Mouse (Mus musculus) spleen, postnatal 4 days (tissue): ENCODE results near the gene Fcgr3.

Experiments
- DNase-seq, 2 experiments: peaks; one replicate each; pipeline ENCODE4 v3.0.0; 2022; ENCODE audit warnings: low spot score in 2 of 2

Gene Fcgr3

DNA sequence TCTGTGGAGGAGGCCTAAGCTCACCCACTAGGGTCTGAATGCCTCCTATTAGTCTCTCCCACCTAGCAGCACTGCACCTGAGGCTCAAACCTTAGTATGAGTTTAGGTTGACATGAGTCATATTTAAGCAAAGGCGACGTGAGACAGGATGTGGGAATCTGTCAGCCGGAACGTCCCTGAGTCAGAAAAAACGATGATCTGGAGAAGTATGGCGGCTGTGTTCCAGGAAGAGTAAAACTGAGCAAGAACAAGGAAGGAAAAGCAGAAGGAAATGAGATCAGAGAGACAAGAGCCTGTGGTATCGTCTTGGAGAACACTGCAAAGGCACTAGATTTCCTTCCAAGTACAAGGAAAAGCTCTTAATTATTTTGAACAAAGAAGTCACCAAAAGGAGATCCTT, 14.0 kb downstream of the Fcgr3 start:
- no peak for DNase-seq

DNA sequence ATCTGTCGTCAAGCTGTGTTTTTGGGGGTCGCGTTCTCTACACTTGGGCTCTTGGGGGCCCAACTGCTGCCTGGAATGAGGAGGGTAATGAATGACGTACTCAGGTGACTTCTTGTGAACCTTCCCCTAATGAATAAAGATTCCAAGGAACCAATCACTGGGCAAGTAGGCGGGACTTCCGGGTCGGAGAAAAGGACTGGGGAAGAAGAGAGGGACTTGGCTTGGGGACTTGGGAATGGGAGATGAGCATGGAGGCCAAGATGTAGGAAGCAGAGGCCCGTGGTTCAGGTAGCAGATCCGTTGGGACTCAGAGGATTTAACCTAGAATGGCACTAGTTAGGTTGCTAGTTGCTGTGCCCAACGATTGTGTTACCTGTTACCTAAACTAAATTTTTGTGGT, 15.5 kb downstream of the Fcgr3 start:
- DNase-seq = no peak

DNA sequence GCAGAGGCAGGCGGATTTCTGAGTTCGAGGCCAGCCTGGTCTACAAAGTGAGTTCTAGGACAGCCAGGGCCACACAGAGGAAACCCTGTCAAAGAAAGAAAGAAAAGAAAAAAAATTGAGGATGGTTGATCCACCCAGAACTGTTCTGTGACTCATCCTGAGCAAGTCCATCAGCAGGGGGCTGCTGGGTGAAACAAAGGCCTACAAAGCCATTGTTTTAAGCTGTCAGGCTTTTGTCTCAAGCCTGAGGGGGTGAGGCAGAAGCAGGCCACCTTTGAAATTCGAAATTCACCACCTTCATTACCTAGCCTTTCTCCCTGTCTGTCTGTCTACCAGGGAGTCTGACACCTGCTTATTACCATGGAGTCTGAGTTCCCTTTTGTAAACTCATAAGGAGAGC, 18.2 kb downstream of the Fcgr3 start:
- no peak for DNase-seq

DNA sequence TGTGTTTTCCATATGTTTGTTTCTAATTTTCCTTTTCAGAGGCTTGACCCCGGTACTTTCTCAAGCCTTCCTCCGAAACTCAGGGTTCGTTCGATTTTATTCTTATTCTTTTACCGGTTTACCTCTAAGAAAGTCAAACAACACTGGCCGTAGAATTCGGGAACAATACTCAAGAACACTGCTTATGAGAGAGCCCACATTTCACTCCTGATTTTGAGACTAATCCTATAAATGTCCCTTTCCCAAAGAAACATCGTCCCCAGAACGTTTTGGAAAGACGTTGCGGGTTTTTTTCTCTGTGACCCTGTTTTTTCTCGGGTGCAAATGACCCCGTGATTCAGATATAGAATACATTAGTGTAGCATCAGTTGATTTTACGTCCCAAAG, 19.7 kb downstream of the Fcgr3 start:
- DNase-seq = no peak

DNA sequence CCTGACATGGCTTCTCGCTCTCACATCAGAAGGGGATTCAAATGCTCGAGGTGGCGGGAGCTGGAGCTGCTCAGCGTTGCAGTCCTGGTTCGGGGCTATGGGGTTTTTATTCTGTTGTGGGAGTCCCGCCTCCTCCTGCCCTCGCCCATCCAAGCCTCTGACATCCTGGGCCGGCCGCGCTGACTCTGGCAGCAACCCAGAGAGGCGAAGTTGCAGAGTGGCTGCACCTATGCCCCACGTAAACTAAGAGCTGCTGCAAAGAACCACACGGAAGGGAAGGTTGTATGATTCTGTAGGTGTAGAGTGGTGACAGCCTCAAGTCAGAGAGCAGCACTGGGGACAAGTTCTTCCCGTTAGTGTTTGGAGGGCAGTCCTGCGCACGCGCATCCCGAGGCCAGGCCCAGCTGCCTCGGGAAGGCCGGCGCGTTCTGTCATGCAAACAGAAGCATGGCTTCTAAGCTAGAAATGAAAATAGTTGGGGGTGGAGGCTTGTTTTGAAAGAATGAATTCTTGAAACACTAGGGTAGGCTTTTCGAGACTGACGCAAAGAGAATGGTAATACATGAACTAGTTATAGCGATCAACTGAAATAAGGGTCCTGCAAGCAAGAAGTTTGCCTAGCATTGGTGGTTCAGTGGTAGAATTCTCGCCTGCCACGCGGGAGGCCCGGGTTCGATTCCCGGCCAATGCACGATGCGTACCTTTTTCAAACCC, 20.2 kb downstream of the Fcgr3 start:
- peak; percentile 84 to 91 for DNase-seq

DNA sequence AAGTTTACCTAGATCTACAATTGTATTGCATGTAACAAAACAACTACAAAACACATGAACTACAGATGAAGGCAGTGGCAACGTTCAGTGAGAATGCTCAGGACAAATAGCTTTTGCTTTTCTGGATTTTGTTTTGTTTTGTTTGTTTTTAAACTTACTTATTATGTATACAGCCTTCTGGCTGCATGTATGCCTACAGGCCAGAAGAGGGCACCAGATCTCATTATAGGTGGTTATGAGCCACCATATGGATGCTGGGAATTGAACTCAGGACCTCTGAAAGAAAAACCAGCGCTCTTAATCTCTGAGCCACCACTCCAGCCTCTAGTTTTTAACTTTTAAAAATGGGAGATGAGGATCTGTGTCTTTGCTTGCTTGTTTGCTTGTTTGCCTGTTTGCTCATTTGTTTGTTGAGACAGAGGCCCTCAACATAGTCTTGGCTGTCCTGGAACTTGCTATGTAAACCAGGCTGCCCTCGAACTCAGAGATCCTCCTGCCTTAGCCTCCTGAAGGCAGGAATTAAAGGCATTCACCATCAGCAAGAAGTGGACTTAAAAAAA, 21.1 kb downstream of the Fcgr3 start:
- no peak for DNase-seq

DNA sequence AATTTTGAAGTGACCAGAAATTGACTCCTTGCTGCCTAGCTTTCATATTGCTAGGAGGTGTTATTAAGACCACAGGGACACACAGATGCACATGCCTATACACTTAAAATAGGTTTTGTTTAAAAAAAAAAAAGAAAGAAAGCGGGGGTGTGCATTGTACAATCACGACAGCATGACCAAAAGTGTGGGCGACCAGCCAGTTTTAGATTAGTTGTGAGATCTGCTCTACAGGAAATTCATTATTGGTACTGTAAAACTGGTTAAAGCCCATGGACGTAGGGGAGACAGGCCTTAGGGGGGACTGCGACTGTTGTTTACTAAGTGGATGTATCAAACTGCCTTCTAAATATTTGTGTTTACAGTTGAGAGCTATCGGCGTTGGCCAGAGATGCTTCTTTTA, 24.9 kb downstream of the Fcgr3 start:
- no peak for DNase-seq

DNA sequence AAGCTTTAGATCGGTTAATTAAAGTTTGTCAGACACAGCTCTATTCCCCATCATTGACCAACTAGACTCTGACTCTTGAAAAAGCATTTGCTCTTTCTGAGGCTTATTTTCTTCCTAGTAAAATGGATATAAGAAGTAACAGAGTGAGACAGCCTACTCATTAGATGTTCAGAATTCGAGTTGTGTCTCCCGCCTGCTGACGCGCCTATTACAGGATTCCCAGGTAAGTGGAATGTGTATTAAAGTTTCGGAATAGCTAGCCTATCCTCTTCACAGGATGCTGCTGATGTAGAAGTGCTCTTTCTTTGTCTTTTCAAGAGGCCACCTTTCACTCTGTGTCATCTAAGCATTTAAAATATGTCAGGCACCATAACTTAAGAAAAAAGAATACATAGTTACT, 25.6 kb downstream of the Fcgr3 start:
- DNase-seq = no peak

DNA sequence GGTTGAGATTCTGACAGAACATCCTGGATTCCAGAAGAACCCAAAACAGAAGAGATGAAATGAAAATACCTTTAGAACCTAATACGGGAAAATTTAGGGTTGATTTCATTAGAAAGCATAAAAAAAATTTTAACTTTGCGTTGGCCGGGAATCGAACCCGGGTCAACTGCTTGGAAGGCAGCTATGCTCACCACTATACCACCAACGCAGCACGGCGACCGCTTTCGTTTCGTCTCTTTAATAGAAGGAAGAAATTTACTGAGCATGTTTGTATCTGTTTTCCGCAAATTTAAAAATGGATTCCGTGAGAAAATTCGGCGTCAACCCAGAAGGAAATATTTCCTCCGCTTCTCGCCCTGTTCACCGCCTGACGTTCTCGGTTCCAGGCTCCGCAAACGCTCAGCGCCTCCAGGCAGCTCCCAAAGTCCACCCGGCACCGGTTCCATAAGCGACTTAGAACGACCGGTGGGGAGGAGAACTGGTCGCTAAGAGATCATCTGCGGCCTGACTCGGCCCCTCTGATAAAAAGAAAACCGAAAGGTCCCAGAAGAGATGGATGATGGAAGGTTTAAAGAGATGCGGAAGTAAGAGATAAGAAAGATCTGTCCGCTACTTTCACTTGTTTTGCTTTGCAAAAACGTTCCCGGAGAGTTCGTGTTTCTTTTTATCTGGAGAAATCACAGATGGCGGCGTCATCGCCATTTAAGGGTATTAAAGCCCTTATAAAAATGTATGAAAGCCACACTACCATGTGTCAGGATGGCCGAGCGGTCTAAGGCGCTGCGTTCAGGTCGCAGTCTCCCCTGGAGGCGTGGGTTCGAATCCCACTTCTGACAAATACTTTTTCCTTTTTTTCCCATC, 26.6 kb downstream of the Fcgr3 start:
- DNase-seq = peak; percentile 85 to 93

DNA sequence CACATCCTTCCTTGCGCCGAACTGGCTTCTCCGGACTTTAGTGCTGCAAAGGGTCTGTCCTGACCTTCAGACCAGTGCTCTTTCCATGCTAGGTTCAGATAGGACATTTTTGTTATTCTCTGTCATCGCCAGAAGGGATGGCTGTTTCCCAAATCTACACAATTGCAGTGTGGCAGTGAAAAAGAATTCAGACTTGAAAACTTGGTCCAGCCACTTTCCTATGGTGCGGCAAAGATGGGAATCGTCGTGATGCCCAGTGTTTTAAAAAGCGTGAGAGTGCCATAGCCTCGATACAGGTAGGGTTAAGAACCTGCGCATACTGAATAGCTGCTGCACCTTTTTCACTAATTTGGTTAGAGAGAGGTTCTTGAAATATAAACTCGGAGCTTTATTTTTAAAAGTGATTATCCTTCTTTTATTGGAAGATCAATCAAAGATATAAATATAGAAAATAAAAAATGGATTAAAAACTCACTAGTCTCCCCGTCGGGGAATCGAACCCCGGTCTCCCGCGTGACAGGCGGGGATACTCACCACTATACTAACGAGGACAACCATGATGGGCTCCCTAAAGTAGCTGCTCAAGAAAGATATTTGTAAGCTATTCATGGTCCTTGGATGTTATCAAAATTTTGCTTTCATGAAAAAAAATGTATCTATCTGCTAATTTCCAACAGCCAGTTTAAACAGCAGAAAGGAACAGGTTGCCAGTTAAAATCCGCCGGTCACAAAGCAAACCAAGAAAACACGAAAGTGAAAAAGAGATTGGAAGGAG, 28.0 kb downstream of the Fcgr3 start:
- peak; percentile 78 to 89 for DNase-seq

DNA sequence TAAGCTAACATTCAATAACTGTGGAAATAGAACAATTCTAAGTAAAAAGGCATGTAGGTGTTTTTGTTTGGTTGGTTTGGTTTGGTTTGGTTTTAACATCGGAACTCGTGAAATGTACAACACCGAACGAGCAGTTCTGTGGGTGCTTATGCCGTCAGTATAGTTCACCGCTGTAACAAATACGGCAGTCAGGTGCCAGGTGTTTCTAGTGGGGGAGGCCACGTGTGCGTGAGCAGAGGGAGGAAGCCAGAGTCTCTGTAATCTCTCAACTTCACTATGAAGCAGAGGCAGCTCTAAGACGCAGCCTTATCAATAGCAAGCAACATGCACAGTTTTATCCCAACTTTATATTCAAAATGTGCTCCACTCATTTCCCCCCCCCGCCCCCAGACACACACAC, 29.1 kb downstream of the Fcgr3 start:
- DNase-seq = no peak

DNA sequence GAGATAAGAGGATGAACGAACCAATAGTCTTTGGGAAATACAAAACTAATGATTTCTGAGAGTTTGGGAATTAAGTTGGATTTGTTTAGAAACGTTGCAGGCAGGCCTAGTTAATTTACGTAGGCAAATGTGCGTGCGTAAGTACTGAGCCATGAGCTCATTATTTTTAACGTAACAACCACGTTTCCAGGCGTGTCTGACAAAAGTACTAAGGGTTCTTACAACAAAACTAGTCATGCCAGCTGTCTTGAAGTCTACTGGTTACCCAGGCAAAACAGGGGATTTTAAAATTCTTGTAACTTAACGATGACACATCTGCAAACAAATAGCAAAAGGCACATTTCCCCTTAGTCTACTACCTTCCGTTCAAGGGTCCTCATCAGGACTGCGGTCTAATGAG, 30.5 kb downstream of the Fcgr3 start:
- no peak for DNase-seq

DNA sequence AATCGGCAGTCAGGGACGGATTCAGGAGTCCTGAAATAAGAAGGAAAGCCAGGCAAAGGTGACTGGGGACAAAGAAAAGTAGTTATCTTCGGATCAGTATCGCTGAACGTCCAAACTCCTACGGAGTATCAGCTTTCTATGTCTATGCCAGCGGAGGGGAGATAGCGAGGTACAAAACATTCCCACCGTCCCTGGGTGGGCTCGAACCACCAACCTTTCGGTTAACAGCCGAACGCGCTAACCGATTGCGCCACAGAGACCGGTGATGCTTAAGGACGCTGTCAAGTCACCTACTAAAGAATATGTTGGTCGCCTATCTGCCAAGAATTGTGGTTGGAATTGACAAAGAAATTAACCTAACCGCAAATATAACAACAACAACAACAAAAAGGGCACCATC, 31.0 kb downstream of the Fcgr3 start:
- DNase-seq = peak; percentile 83 to 92

DNA sequence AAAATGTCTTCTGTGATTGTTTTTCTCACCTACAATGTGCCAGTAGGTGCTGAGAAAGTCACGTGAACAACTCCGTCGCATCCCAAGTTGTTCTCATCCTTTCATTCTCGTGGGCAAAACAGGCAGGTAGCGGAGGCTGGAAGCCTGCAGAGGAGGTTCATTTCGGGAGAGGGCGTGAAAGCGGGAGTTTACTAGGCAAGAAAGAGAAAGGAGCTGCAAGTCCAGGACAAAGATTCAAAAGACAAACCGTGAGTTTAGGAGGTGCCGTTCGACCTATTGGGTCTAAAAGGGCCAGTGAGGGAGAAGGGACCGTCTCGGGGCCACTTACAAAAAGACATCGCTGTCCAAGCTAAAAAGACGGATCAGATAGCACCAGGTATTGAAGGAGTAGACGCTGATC, 31.5 kb downstream of the Fcgr3 start:
- DNase-seq = no peak

DNA sequence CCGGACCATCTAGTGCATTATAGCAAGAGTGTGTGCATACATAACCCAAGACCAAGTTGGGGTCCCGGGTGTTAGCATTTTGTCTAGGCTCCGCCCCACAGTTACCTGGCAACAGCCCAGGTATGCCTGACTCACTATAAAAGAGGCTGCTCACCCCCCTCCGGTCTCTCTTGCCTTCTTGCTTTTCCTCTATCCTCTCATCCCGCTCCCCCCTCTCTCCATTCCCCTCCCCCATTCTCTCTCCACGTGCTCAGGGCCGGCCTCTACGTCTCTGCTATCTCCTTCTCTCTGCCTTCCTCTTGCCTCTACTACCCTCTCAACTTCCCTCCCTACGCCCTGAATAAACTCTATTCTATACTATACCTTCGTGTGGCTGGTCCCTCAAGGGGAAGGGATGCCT, 32.0 kb downstream of the Fcgr3 start:
- no peak for DNase-seq

DNA sequence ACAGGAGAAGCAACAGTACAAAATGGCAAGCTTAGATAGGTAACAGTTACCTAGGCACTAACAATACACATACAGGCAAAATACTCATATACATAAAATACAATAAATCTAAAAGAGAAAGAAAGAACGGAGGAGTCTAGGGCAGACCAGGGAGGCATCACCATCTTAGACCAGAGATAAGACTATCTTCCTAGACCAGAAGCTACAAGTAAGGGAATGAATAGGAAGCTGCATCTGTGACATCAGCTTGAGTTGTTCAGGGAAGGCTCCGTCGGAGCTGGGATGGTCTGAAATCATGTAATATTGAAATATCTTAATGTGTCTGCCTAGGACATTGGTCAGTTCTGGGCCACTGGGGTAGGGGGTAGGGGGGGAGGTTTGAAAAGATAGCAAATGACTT, 33.0 kb downstream of the Fcgr3 start:
- DNase-seq = no peak

DNA sequence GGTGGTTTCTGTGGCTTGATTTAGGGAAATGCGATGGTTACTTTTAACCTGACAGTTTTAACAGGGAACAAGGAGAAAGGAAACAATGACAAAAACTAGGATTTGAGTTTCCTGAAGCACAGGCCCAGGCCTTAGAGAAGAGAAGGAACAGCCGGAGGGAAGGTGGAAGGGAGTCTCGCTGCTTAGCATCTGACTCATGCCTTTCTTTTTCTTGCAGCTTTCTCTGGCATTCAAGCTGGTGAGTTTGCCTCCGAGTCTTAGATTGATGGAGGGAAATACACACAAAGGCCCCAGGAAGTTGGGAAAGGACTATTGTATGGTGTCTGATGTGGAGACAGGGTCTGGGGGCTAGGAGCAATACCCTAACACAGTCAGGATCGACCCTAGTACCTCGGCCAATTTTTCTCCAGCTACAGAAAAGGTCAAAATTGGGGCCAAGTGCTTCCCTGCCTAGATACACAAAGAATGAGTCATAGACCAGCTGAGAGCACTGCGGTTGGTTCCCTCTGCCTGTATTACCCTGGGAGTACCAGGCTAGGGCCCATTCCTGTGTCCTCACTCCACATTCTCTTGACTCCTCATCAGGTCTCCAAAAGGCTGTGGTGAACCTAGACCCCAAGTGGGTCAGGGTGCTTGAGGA, 45.3 kb downstream of the Fcgr3 start:
- DNase-seq = no peak

DNA sequence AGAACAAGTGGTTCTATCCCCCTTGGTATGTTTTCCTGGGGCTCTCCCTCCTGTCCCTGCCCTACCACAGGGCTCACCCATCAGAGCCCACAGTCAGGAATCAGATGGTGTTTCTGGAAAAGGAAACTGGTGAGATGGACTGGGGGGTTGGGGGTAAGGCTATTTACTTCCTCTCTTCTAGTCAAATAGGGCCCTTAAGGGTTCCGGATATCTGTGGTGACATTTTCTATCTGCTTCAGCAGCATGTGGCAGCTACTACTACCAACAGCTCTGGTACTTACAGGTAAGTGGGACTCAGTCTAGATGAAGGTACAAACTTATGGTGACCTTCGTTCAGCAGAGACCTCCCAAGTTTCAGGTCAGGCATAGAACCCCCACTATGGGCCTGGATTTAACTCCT, 46.0 kb downstream of the Fcgr3 start, which contains the start of gene Fcgr4:
Gene Fcgr4 (plus strand): TSS at position 184 of the 400 bp plus-strand sequence.
- no peak for DNase-seq

DNA sequence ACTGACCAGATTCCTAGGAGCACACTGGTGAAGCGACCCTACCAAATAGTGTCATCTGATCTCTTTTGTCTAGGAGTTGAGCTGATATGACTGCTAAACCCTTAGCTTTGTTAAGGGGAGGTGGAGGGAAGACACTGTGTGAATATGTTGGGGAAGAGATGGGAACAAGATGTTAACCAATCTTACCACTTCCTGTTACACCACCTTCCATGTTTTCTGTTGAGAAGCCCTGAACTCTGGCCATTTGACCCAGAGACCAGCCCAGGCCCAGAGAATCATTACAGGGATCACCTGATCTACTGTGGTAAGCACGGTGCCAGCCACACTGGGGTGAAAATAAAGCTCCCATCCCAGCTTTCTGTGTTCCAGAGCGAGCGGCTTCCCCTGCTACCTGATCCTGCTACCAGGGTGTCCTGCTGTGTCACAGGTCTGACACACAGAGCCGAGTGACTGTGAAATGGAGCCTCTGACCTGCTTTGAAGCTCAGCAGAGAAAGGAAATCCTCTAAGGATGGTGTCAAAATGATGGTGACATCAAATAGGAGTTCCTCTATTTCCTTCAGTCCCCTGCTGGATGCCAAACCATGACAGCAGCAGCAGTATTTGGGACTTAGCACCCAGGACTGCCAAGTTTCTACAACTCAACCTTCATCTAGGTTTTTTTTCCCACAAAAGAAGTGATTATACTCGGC, 47.1 kb downstream of the Fcgr3 start:
- DNase-seq = no peak

DNA sequence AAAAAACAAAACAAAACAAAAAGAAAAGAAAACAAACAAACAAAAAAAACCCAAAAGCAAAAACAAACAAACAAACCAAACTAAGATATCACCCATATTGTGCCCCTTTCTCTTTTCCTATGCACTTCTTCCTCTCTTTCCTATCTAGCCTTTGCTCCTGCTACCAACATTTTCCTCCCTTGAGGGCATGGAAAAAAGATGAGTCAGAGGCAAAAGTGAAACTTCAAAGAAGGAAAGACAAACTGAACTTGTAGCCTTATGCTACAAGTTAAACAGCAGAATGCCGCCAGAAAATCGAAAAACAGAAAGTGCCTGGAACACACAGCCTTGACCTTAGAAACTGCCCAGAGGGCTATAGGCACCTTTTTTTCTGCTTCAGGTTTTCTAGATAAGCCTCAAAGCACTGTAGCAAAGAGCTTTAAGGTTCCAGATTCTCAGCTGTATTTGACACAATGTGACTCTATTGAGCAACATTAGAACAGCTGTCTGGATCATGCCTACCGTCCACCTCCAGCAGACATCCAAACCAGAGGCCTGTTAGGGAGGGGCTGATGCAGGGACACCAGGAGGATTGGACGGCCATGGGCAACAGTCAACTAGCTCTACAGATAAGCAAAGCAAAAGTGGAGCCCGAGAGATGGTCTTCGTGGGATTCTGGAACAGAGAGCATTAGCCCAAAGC, 47.9 kb downstream of the Fcgr3 start:
- no peak for DNase-seq

DNA sequence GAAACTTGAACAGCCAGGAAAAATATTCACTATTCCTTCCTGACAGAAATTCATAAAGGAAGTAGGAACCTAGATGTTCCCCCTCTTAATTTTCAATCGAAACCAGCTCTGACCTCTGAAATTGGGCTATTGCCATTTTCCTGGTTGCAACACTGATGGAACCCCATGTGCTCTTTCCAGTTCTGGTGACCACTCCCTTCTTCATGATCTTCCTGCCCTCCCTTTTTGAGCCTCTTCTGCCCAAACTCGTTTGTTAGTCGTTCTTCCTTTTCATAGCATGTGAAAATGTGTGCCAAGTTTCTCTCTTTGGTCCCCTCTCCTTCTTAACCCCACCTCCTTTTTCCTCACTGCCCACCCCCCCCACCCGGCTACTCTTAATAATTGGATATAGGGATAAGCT, 53.0 kb downstream of the Fcgr3 start:
- no peak for DNase-seq
